Mouse (Mus musculus): ENCODE data around the gene P4ha3. TPM values are rescaled to one million over a fixed set of nuclear protein-coding genes. Genes with fewer than 3 reads are reported as not detected.

P4ha3 gene
- polyA plus RNA-seq, 1 experiment from 2014 or later: 3.6 TPM

DNA sequence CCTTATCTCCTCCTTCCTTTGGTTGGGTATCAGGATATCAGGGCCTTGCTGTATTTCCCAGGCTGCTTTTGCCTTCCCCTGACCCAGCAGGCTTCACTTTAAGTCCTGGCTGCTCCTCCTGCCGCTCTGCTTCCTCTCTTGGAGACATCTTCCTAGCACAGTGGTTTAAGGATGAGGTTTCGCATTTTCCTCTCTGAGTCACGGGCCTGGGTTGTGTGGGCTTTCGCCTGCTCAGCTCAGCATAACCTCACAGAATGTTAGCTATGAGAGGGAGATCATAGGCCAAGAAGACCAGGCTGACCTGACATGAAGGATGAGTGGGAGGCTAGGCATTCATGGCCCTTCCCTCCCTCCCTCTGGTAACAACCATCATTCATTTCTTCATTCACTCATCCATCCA, 27.4 kb downstream of the P4ha3 start:
- Histone ChIP-seq H3K27ac (ENCODE audit: low read length) (no peak overlapping the region), H3K4me3 (ENCODE audit: low read length) (no peak overlapping the region), H3K27me3 (replicated peaks; ENCODE audit: control insufficient read depth, insufficient read depth, low read length) (no peaks in the 10 kb centered on the region), H3K9ac (ENCODE audit: low read depth, low read length) (no peak overlapping the region), H3K9me3 (ENCODE audit: control insufficient read depth, low read length) (no peaks in the 10 kb centered on the region), H3K4me1 (ENCODE audit: control insufficient read depth, insufficient read depth, low read length) (no peaks in the 10 kb centered on the region), H3K36me3 (ENCODE audit: control insufficient read depth, insufficient read depth, low read length) (no peaks in the 10 kb centered on the region), H3K4me2 (ENCODE audit: low read depth, low read length) (no peak overlapping the region)
- no peak for ATAC-seq
- WGBS: 85% methylated on average over 4 of the region's 4 CpGs

DNA sequence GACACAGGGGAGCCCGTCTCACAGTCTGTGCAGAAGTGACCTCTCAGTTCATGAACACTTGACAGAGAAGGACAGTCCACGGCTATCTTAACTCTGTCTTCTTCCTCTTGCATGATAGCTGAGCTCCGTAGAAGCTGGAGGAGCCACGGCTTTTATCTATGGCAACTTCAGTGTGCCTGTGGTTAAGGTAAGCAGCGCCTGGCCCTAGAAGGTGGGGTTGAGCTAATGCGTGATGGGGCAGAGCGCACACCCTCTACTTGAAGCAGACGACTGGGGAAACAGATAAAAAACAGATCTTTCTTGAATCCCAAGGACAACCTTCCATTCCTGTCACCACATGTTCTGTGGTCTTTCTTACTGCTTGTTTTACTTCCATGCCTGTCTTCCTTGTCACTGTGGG, 31.6 kb downstream of the P4ha3 start:
- Histone ChIP-seq H3K9me3 (ENCODE audit: control insufficient read depth, low read length) (no peaks in the 10 kb centered on the region), H3K4me2 (ENCODE audit: low read depth, low read length) (no peak overlapping the region), H3K36me3 (ENCODE audit: control insufficient read depth, insufficient read depth, low read length) (no peaks in the 10 kb centered on the region), H3K4me3 (ENCODE audit: low read length) (no peak overlapping the region), H3K9ac (ENCODE audit: low read depth, low read length) (no peak overlapping the region), H3K27ac (ENCODE audit: low read length) (no peak overlapping the region), H3K27me3 (replicated peaks; ENCODE audit: control insufficient read depth, insufficient read depth, low read length) (no peaks in the 10 kb centered on the region), H3K4me1 (ENCODE audit: control insufficient read depth, insufficient read depth, low read length) (no peaks in the 10 kb centered on the region)
- WGBS: 89% methylated on average over 8 of the region's 8 CpGs
- ATAC-seq: no peak

DNA sequence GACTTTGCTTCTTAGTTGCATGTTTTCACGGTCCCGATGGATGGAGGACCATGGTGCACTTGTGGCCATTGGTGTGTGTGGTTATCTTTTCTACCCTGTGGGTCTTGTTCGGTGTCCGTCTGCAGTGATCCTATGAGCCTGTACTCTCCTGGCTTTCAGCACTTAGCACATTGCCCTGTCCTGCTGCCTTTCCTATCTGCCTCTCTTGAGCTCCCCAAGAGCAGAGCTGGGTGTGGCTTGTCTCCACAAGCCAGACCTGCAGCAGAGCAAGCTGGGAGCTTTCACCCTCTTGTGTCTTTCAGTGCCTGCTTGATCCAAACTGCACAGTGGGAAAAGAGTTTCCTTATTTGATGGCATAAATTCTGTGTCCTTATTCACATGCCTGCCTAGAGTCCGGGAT, 32.2 kb downstream of the P4ha3 start:
- Histone ChIP-seq H3K4me1 (ENCODE audit: control insufficient read depth, insufficient read depth, low read length) (no peaks in the 10 kb centered on the region), H3K4me2 (ENCODE audit: low read depth, low read length) (no peak overlapping the region), H3K4me3 (ENCODE audit: low read length) (no peak overlapping the region), H3K27ac (ENCODE audit: low read length) (no peak overlapping the region), H3K27me3 (replicated peaks; ENCODE audit: control insufficient read depth, insufficient read depth, low read length) (no peaks in the 10 kb centered on the region), H3K9ac (ENCODE audit: low read depth, low read length) (no peak overlapping the region), H3K9me3 (ENCODE audit: control insufficient read depth, low read length) (no peaks in the 10 kb centered on the region), H3K36me3 (ENCODE audit: control insufficient read depth, insufficient read depth, low read length) (no peaks in the 10 kb centered on the region)
- 95% methylated on average over 5 of the region's 5 CpGs for WGBS
- no peak for ATAC-seq

DNA sequence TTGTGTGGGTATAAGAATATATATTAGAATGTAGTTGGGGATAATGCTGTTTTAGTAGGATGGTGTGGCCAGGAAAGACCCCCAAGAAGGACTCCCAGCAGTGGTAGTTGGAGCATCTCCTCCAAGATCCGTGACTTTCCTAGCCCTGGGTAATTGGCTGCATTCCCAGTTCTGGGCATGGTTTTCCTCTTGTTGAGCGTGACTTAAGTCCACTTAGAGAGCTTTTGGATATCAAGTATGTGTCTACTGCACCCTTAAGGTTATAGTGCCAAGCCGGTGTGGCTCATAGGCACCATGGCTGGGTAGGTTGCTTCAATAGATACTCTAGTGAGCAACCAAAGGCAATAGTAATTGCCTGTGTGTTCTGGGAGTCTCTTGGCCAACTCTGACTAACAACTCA, 38.4 kb downstream of the P4ha3 start:
- no peak overlapping the region for H3K4me3 ChIP-seq (ENCODE audit: low read length)
- 60% methylated on average over 3 of the region's 3 CpGs for WGBS
- no peak overlapping the region for H3K9ac ChIP-seq (ENCODE audit: low read depth, low read length)
- H3K4me1 ChIP-seq (ENCODE audit: control insufficient read depth, insufficient read depth, low read length): no peaks in the 10 kb centered on the region; the same call in 1 of the 2 replicates
- H3K4me2 ChIP-seq (ENCODE audit: low read depth, low read length): no peak overlapping the region
- no peak for ATAC-seq
- H3K27ac ChIP-seq (ENCODE audit: low read length): no peak overlapping the region
- peaks cover 3% of the 10 kb centered on the region; the same call in 1 of the 2 replicates for H3K27me3 ChIP-seq (replicated peaks; ENCODE audit: control insufficient read depth, insufficient read depth, low read length)
- no peaks in the 10 kb centered on the region for H3K9me3 ChIP-seq (ENCODE audit: control insufficient read depth, low read length)
- H3K36me3 ChIP-seq (ENCODE audit: control insufficient read depth, insufficient read depth, low read length): no peaks in the 10 kb centered on the region

DNA sequence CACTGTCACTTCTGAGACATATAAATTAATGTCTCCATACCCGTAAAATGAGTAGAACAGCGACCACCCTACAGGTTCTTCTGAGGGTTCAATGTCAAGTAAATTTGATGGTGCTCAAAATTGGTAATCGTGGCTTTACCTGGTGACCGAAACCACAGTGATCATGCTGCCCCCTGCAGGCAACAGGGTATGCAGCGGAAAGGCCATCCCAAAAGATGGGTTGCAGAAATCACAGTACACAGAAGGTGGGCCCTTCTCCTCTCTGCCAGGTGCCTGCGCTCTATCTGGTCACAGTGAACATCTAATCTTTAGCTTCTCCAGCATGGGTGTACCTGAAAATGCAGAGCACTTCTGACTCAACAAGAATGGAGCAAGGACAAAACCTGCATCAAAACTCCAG, 40.2 kb downstream of the P4ha3 start:
- Histone ChIP-seq H3K27me3 (replicated peaks; ENCODE audit: control insufficient read depth, insufficient read depth, low read length) (peaks cover 3% of the 10 kb centered on the region; the same call in 1 of the 2 replicates), H3K36me3 (ENCODE audit: control insufficient read depth, insufficient read depth, low read length) (no peaks in the 10 kb centered on the region), H3K4me3 (ENCODE audit: low read length) (no peak overlapping the region), H3K9me3 (ENCODE audit: control insufficient read depth, low read length) (no peaks in the 10 kb centered on the region), H3K4me2 (ENCODE audit: low read depth, low read length) (no peak overlapping the region), H3K4me1 (ENCODE audit: control insufficient read depth, insufficient read depth, low read length) (no peaks in the 10 kb centered on the region; the same call in 1 of the 2 replicates), H3K9ac (ENCODE audit: low read depth, low read length) (no peak overlapping the region), H3K27ac (ENCODE audit: low read length) (no peak overlapping the region)
- no peak for ATAC-seq
- WGBS: 80% methylated on average over 6 of the region's 6 CpGs

DNA sequence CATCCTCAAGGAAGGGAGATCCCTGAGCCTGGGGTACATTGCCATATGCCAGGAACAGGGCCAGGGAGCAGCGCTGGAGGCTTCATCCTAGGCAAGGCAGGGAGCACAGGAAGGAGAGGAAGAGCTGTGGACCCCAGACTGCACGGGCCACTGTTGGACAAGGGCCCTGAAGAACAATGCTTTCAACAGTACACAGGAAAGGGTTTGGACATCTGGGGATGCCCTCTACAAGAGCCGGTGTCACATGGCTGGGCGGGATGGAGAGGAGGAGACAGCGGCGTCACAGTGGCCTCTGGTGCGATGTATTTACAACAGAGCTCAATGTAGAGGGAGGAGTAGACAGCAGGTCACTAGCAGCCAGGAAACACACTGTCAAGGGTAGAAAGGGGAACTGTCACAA, 42.2 kb downstream of the P4ha3 start:
- Histone ChIP-seq H3K9ac (ENCODE audit: low read depth, low read length) (no peak overlapping the region), H3K36me3 (ENCODE audit: control insufficient read depth, insufficient read depth, low read length) (no peaks in the 10 kb centered on the region)
- WGBS: 82% methylated on average over 7 of the region's 7 CpGs

DNA sequence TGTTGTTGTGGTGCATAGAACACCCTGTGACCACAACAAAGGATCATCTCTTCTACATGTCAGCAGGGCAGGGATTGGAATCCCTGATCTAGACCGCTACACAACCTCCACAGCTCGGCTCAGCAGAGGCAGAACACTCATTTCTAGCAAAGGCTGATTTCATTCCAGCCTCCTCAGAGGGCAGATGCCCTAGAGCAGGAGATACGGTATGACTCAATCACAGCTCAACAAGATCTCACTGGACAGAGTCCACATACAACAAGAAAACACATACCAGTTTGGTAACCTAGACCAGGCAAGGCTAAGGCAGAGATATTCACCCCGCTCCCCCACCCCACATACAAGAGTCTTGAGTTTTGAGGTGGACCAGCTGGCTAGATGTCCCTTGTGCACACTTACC, 43.3 kb downstream of the P4ha3 start:
- H3K27ac ChIP-seq (ENCODE audit: low read length): no peak overlapping the region
- H3K4me1 ChIP-seq (ENCODE audit: control insufficient read depth, insufficient read depth, low read length): no peaks in the 10 kb centered on the region
- no peak overlapping the region for H3K4me2 ChIP-seq (ENCODE audit: low read depth, low read length)
- peaks cover 2% of the 10 kb centered on the region; the same call in 1 of the 2 replicates for H3K27me3 ChIP-seq (replicated peaks; ENCODE audit: control insufficient read depth, insufficient read depth, low read length)
- H3K36me3 ChIP-seq (ENCODE audit: control insufficient read depth, insufficient read depth, low read length): no peaks in the 10 kb centered on the region
- H3K4me3 ChIP-seq (ENCODE audit: low read length): no peak overlapping the region
- no peak overlapping the region for H3K9ac ChIP-seq (ENCODE audit: low read depth, low read length)
- no peak for ATAC-seq
- H3K9me3 ChIP-seq (ENCODE audit: control insufficient read depth, low read length): no peaks in the 10 kb centered on the region
- 95% methylated on average over 4 of the region's 4 CpGs for WGBS

More for the DNA sequence above, 42.2 kb downstream of the P4ha3 start:
- no peak overlapping the region for H3K4me3 ChIP-seq (ENCODE audit: low read length)
- no peak overlapping the region for H3K27ac ChIP-seq (ENCODE audit: low read length)
- ATAC-seq: no peak
- H3K4me1 ChIP-seq (ENCODE audit: control insufficient read depth, insufficient read depth, low read length): no peaks in the 10 kb centered on the region; the same call in 1 of the 2 replicates
- H3K4me2 ChIP-seq (ENCODE audit: low read depth, low read length): no peak overlapping the region
- peaks cover 3% of the 10 kb centered on the region; the same call in 1 of the 2 replicates for H3K27me3 ChIP-seq (replicated peaks; ENCODE audit: control insufficient read depth, insufficient read depth, low read length)
- H3K9me3 ChIP-seq (ENCODE audit: control insufficient read depth, low read length): no peaks in the 10 kb centered on the region

DNA sequence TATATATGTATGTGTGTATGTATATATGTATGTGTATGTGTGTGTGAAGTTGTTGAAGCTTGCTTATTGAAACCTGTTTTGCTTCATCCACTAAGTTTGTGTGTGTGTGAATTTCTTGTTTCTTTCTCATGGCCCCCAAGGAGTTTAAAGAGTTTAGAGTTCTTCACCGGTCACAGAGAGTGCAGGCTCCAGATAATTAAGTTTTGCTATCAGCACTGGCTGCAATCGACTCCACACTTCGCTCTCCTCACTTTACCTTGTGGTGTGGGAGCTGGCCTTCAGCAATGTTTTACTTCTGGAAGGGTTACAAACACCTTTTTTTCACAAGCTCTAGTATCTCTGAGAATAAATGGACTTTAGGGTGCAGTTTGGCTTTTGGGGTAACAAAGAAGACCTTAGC, 45.9 kb downstream of the P4ha3 start:
- no peaks in the 10 kb centered on the region for H3K27me3 ChIP-seq (replicated peaks; ENCODE audit: control insufficient read depth, insufficient read depth, low read length)
- H3K36me3 ChIP-seq (ENCODE audit: control insufficient read depth, insufficient read depth, low read length): no peaks in the 10 kb centered on the region
- 87% methylated on average over 3 of the region's 3 CpGs for WGBS

DNA sequence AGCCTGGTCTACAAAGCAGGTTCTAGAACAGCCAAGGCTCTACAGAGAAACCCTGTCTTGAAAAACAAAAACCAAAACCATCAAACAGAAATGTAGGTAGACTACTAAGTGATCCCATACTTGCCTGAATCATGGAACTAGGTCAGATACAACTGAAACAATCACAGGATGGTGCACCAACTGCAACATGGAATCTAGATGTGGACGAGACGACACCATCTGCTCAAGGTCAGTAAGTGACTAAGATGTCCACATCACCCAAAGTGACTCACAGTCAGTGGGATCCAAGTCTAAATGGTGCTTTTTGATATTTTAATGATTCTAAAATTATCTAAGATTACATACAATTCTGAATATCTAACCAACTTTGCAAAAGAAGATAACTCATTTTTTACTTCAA, 50.6 kb downstream of the P4ha3 start:
- H3K4me1 ChIP-seq (ENCODE audit: control insufficient read depth, insufficient read depth, low read length): no peaks in the 10 kb centered on the region
- no peak overlapping the region for H3K27ac ChIP-seq (ENCODE audit: low read length)
- H3K27me3 ChIP-seq (replicated peaks; ENCODE audit: control insufficient read depth, insufficient read depth, low read length): no peaks in the 10 kb centered on the region
- H3K9me3 ChIP-seq (ENCODE audit: control insufficient read depth, low read length): no peaks in the 10 kb centered on the region
- H3K9ac ChIP-seq (ENCODE audit: low read depth, low read length): no peak overlapping the region
- WGBS: 92% methylated on average over 2 of the region's 2 CpGs
- ATAC-seq: no peak
- peaks cover 6% of the 10 kb centered on the region for H3K36me3 ChIP-seq (ENCODE audit: control insufficient read depth, insufficient read depth, low read length)
- H3K4me3 ChIP-seq (ENCODE audit: low read length): no peak overlapping the region
- H3K4me2 ChIP-seq (ENCODE audit: low read depth, low read length): no peak overlapping the region

More for the DNA sequence above, 45.9 kb downstream of the P4ha3 start:
- Histone ChIP-seq H3K9me3 (ENCODE audit: control insufficient read depth, low read length) (no peaks in the 10 kb centered on the region), H3K4me3 (ENCODE audit: low read length) (no peak overlapping the region), H3K9ac (ENCODE audit: low read depth, low read length) (no peak overlapping the region), H3K27ac (ENCODE audit: low read length) (no peak overlapping the region), H3K4me2 (ENCODE audit: low read depth, low read length) (no peak overlapping the region), H3K4me1 (ENCODE audit: control insufficient read depth, insufficient read depth, low read length) (no peaks in the 10 kb centered on the region)
- ATAC-seq: no peak

DNA sequence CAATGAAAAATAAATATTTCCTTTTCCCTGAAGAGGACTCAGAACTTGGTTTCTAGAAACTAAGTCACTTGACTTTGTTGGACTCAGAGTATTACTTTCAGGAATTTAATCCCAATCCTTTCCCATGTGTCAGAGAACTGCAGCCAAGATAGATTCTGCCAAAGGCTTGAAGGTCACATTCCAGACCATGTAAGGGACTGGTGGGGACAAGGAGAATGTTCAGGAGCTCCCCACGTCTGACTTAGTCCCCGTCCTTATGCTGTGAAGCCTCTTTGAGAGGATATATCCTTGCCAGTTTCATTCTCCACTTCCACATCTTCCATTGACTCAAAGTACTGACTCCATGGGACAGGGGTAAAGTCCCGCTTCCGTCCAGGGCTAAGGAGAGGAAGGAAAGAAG, 69.7 kb downstream of the P4ha3 start:
- no peaks in the 10 kb centered on the region for H3K27me3 ChIP-seq (replicated peaks; ENCODE audit: control insufficient read depth, insufficient read depth, low read length)
- no peak overlapping the region for H3K4me2 ChIP-seq (ENCODE audit: low read depth, low read length)
- no peak overlapping the region for H3K4me3 ChIP-seq (ENCODE audit: low read length)
- H3K9ac ChIP-seq (ENCODE audit: low read depth, low read length): no peak overlapping the region
- H3K9me3 ChIP-seq (ENCODE audit: control insufficient read depth, low read length): no peaks in the 10 kb centered on the region
- ATAC-seq: no peak
- H3K36me3 ChIP-seq (ENCODE audit: control insufficient read depth, insufficient read depth, low read length): 0 out of 2 replicates have a peak, but pooled peaks cover 2% of the 10 kb centered on the region
- H3K27ac ChIP-seq (ENCODE audit: low read length): no peak overlapping the region
- WGBS: 86% methylated on average over 4 of the region's 4 CpGs
- no peaks in the 10 kb centered on the region for H3K4me1 ChIP-seq (ENCODE audit: control insufficient read depth, insufficient read depth, low read length)

Measured in intestine, embryonic 16.5 days (tissue).